Mouse (Mus musculus): ENCODE data around the gene Igf1r. TPM values are rescaled to one million over a fixed set of nuclear protein-coding genes. Genes with fewer than 3 reads are reported as not detected.

The Igf1r gene
- polyA plus RNA-seq, 1 experiment from 2014 or later, result 25.2 TPM

DNA sequence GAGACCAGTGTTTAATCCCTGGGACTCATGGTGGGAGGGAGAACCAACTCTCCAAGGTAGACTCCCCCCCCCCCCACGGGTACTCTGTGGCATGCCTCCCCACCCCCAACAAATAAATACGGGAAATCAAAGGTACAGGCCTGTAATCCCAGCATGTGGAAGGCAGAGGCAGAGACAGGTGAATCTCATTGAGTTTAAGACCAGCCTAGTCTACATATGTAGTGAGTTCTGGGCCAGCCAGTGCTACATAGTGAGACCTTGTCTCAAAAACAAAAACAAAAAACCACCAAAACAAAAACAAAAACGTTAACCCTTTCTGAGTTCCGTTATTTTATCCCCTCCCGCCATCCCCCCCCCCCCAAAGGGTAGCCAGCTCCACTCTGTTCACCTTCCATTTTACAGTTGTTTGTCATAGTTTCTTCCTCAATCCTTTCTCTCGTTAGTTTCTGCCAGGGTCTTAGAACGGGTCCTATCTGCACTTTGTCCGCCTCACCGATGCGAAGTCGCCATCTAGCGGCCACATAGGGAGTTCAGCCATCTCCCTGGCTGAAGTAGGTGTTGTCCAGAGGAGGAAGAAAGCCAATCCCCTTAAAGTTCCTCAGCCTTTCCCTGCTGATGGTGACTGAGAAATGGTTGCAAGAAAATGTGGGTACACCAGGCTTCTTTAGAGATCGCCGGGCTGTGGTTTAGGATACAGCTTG lies 9.1 kb downstream of the Igf1r start:
- Histone ChIP-seq H3K27ac (no peak overlapping the region), H3K27me3 (no peaks in the 10 kb centered on the region), H3K9me3 (replicated peaks) (no peaks in the 10 kb centered on the region), H3K4me2 (no peak overlapping the region), H3K4me1 (peaks cover 37% of the 10 kb centered on the region), H3K4me3 (no peak overlapping the region), H3K36me3 (ENCODE audit: poor library complexity, severe bottlenecking) (no peaks in the 10 kb centered on the region), H3K9ac (no peak overlapping the region)
- WGBS, result 12% methylated on average over 14 of the region's 14 CpGs
- ATAC-seq, result peak; percentile 82

DNA sequence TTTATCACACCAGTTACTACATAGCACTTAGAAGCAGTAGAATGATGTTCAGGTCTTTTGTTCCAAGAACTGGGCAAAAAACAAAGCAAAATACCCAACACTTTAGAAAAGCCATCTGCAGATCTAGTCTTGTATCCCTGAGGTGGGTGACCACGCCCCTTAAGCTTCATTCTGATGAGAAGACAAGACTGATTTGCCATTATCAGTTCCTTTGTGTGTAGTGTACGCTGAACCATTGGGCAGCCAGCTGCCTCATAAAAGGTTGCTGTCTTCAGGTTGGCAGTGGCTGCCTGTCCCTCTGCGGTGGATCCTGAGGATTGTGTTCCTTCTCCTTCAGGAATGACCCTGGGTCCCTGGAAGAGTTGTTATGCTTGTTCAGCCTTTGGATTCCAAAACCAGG lies 11.1 kb downstream of the Igf1r start:
- ATAC-seq, result no peak
- H3K9ac ChIP-seq, result no peak overlapping the region
- H3K36me3 ChIP-seq (ENCODE audit: poor library complexity, severe bottlenecking), result no peaks in the 10 kb centered on the region
- H3K4me2 ChIP-seq, result no peak overlapping the region
- H3K27ac ChIP-seq, result no peak overlapping the region
- peaks cover 21% of the 10 kb centered on the region for H3K4me1 ChIP-seq
- no peaks in the 10 kb centered on the region for H3K9me3 ChIP-seq (replicated peaks)
- no peak overlapping the region for H3K4me3 ChIP-seq
- H3K27me3 ChIP-seq, result no peaks in the 10 kb centered on the region
- 84% methylated on average over 3 of the region's 3 CpGs for WGBS

- 85% methylated on average over 12 of the region's 12 CpGs for WGBS
- Histone ChIP-seq H3K4me3 (no peak overlapping the region), H3K27ac (no peak overlapping the region), H3K36me3 (ENCODE audit: poor library complexity, severe bottlenecking) (no peaks in the 10 kb centered on the region), H3K9me3 (replicated peaks) (no peaks in the 10 kb centered on the region), H3K9ac (no peak overlapping the region), H3K4me1 (peaks cover 34% of the 10 kb centered on the region), H3K27me3 (no peaks in the 10 kb centered on the region), H3K4me2 (no peak overlapping the region)
- no peak for ATAC-seq
These were observed 15.8 kb downstream of the Igf1r start for GRCm38 (mm10) chr7:67968394-67968793.

DNA sequence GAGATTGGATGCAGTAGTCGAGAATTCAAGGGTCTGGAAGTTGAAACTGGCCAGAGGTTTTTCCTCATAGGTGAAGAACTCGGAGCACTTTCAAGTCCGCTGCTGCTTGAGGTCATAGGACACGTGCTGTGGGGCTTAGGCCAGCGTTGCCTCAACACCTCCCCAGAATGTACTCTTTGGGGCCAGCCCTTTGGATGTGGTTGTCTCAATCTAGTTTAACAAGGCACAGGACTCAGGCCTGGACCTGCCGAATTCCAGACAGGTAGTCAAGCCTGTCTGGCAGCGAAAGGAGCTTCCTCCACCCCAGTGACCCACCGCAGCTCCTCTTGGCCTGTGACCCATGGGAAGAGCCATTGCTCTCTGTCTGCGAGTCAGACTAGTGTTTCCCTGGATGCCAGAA lies 16.4 kb downstream of the Igf1r start:
- Histone ChIP-seq H3K4me3 (no peak overlapping the region), H3K27ac (no peak overlapping the region), H3K9me3 (replicated peaks) (no peaks in the 10 kb centered on the region), H3K9ac (no peak overlapping the region), H3K36me3 (ENCODE audit: poor library complexity, severe bottlenecking) (no peaks in the 10 kb centered on the region), H3K4me1 (peaks cover 41% of the 10 kb centered on the region), H3K4me2 (no peak overlapping the region), H3K27me3 (no peaks in the 10 kb centered on the region)
- 87% methylated on average over 9 of the region's 9 CpGs for WGBS
- ATAC-seq, result no peak

- Histone ChIP-seq H3K27ac (peak overlapping the region; percentile 49), H3K36me3 (ENCODE audit: poor library complexity, severe bottlenecking) (no peaks in the 10 kb centered on the region), H3K4me2 (peak overlapping the region; percentile 24), H3K4me1 (peaks cover 49% of the 10 kb centered on the region), H3K9ac (no peak overlapping the region), H3K4me3 (no peak overlapping the region), H3K27me3 (no peaks in the 10 kb centered on the region), H3K9me3 (replicated peaks) (no peaks in the 10 kb centered on the region)
- ATAC-seq, result no peak
- 8% methylated on average over 15 of the region's 15 CpGs for whole genome bisulfite sequencing
These were observed 20.8 kb downstream of the Igf1r start for GRCm38 (mm10) chr7:67973180-67974014.

DNA sequence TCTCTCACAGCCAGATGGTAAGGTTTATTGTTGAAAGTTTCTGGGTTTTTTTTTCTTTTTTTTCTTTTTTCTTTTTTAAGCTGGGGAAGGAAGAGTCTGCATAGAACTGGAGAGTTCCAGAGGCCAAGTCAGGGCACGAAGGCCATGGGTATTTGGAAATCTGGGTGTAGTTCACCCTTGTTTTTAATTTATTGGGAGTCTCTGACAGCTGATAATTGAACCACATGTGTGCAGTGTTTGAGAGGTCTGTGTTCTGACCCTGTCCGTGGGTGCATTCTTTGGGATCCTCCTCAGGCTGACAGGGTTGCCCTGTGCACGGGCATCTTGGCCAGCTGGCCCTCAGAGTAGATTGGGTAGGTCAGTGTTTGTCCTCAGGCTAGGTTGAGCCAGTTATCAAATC lies 29.3 kb downstream of the Igf1r start:
- Histone ChIP-seq H3K4me1 (peaks cover 19% of the 10 kb centered on the region; the same call in 1 of the 2 replicates), H3K4me3 (no peak overlapping the region), H3K36me3 (ENCODE audit: poor library complexity, severe bottlenecking) (no peaks in the 10 kb centered on the region), H3K27ac (no peak overlapping the region), H3K9me3 (replicated peaks) (no peaks in the 10 kb centered on the region), H3K4me2 (no peak overlapping the region), H3K27me3 (no peaks in the 10 kb centered on the region), H3K9ac (no peak overlapping the region)
- no peak for ATAC-seq
- WGBS, result 82% methylated on average over 3 of the region's 3 CpGs

DNA sequence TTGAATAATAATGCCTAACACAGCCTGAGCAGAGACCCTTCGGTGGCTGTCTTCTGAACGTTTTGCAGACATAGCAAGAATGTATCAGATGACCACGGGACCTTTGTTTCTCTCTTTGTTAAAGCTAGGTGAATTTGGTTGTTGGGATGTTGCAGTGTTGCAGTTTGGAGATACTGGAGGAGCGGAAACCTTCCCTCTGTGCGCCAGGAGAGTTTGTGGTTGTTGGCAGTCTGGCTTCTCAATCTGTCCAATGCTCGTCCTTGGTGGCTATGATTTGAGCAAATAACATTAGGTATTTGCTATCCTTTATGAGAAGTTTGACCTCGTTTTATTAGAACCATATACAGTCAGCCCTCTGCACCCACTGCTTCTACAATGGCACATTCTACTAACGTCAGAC lies 30.2 kb downstream of the Igf1r start:
- peaks cover 22% of the 10 kb centered on the region; the same call in 1 of the 2 replicates for H3K4me1 ChIP-seq
- no peaks in the 10 kb centered on the region for H3K27me3 ChIP-seq
- no peak for ATAC-seq
- no peak overlapping the region for H3K4me3 ChIP-seq
- no peaks in the 10 kb centered on the region for H3K36me3 ChIP-seq (ENCODE audit: poor library complexity, severe bottlenecking)
- no peaks in the 10 kb centered on the region for H3K9me3 ChIP-seq (replicated peaks)
- H3K9ac ChIP-seq, result no peak overlapping the region
- 83% methylated on average over 8 of the region's 8 CpGs for WGBS
- H3K4me2 ChIP-seq, result no peak overlapping the region
- H3K27ac ChIP-seq, result no peak overlapping the region

- Histone ChIP-seq H3K27ac (no peak overlapping the region), H3K36me3 (ENCODE audit: poor library complexity, severe bottlenecking) (no peaks in the 10 kb centered on the region), H3K9me3 (replicated peaks) (no peaks in the 10 kb centered on the region), H3K4me3 (no peak overlapping the region), H3K4me2 (no peak overlapping the region), H3K4me1 (peaks cover 22% of the 10 kb centered on the region; the same call in 1 of the 2 replicates), H3K27me3 (no peaks in the 10 kb centered on the region), H3K9ac (no peak overlapping the region)
- WGBS, result 97% methylated on average over 7 of the region's 7 CpGs
- no peak for ATAC-seq
These were observed 30.8 kb downstream of the Igf1r start for GRCm38 (mm10) chr7:67983451-67983850.

DNA sequence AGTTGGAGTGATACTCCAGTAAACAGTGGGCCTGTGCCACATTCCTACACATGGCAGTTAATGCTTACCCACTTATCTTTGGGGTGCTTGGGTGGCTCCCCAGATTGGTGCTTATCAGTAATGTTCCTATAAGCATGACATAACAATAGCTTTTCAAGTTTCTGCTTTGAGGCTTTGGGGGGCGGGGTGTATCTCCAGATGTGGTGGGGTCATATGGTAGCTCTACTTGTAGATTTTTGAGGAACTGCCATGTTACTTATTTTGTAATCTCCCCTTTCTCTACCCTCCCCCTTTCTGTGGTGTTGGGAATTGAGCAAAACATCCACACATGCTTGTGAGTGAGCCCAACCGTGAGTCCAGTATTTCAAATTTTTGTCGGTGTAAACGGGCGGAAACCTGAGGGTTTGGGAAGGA lies 32.4 kb downstream of the Igf1r start:
- ATAC-seq, result no peak
- H3K9me3 ChIP-seq (replicated peaks), result no peaks in the 10 kb centered on the region
- no peak overlapping the region for H3K4me3 ChIP-seq
- H3K36me3 ChIP-seq (ENCODE audit: poor library complexity, severe bottlenecking), result no peaks in the 10 kb centered on the region
- H3K27ac ChIP-seq, result no peak overlapping the region
- no peaks in the 10 kb centered on the region for H3K27me3 ChIP-seq
- no peak overlapping the region for H3K9ac ChIP-seq
- H3K4me2 ChIP-seq, result no peak overlapping the region
- WGBS, result 91% methylated on average over 5 of the region's 5 CpGs
- peaks cover 22% of the 10 kb centered on the region for H3K4me1 ChIP-seq

DNA sequence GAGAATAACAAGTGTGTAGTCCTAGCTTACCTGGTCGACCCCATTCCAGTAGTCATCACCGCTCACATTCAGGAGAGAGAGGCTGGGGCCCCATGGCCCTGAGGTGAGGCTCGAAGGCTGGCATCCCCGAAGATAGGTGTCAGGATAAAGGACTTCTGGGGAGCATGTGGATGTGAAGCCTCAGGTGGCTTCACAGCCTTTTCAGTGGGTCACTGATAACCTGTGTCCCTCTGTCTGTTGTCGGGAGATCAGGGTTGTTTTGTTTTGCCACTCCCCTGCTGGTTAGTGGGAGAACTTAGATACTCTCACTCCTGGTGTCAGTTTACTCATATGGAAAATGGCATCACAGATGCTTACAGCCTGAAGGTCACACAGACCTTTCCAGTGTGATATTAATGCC lies 32.9 kb downstream of the Igf1r start:
- Histone ChIP-seq H3K27ac (no peak overlapping the region), H3K4me2 (no peak overlapping the region), H3K9ac (no peak overlapping the region), H3K9me3 (replicated peaks) (no peaks in the 10 kb centered on the region), H3K27me3 (no peaks in the 10 kb centered on the region), H3K36me3 (ENCODE audit: poor library complexity, severe bottlenecking) (no peaks in the 10 kb centered on the region), H3K4me1 (peaks cover 22% of the 10 kb centered on the region), H3K4me3 (no peak overlapping the region)
- 84% methylated on average over 5 of the region's 5 CpGs for WGBS
- no peak for ATAC-seq

GRCm38 (mm10) chr7:67986277-67986676 lies 33.6 kb downstream of the Igf1r start:
- Histone ChIP-seq H3K36me3 (ENCODE audit: poor library complexity, severe bottlenecking) (no peaks in the 10 kb centered on the region), H3K4me1 (peaks cover 22% of the 10 kb centered on the region), H3K27me3 (no peaks in the 10 kb centered on the region), H3K9me3 (replicated peaks) (no peaks in the 10 kb centered on the region), H3K4me3 (no peak overlapping the region), H3K27ac (no peak overlapping the region; the same call in 1 of the 2 replicates), H3K4me2 (no peak overlapping the region), H3K9ac (no peak overlapping the region)
- WGBS, result 71% methylated on average over 10 of the region's 10 CpGs
- ATAC-seq, result no peak

DNA sequence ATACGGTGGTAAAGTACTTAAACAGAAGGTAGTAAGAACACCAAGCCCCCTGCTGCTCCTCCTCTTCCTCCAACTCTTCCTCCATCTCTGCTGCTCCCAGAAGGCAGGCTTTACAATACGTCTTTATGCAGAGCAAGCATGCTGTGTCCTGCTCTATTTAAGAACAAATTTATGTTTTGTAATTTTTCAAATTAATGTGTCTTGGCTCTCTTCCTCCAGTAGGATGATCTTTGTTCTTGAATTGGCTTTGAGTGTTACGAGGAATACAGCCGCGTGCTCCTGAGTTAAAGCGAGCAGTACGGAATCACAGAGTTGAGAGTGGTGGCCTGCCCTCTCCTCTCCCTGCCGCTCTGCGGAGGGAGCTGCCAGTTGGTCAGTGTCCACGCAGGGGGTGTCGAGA lies 34.2 kb downstream of the Igf1r start:
- 88% methylated on average over 11 of the region's 11 CpGs for WGBS
- H3K4me2 ChIP-seq, result no peak overlapping the region
- H3K9ac ChIP-seq, result no peak overlapping the region
- no peaks in the 10 kb centered on the region for H3K36me3 ChIP-seq (ENCODE audit: poor library complexity, severe bottlenecking)
- no peak overlapping the region for H3K4me3 ChIP-seq
- H3K9me3 ChIP-seq (replicated peaks), result no peaks in the 10 kb centered on the region
- H3K27ac ChIP-seq, result no peak overlapping the region
- peaks cover 22% of the 10 kb centered on the region for H3K4me1 ChIP-seq
- no peaks in the 10 kb centered on the region for H3K27me3 ChIP-seq
- no peak for ATAC-seq
